In the genomic region with DNA sequence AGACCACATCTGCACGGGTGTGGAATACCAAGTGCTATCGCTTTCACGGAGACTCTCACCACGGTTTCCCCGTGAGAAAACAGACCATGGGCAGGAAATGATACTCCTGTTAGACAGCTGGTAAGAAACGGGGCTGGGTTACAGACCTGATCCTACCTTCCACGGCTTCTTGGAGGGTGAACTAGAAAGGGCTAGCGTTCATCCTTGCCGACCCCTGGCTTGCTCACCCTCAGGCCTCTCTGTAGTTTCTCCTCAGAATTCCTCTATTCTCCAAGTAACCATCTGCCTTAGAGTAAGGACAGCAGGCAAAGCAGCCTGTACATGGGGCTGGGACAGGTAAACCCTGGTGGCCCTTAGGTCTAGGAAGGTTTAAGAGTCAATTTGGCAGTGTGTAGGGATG, we compare ENCODE assay signal across 26 mouse cellular contexts. TPM values are rescaled to one million over a fixed set of nuclear protein-coding genes. Genes with fewer than 3 reads are reported as not detected.
A peak's percentile ranks its signal among the peaks of the same experiment; 100 is the strongest.
DNase-seq lines count a peak whose midpoint lies in the region; ATAC-seq and TF ChIP-seq lines count a peak whose summit lies in the region.
"Had no signal": no experiment of that assay in that cellular context is flagged by ENCODE, and none has a peak within 500 bp of the region (broad histone marks: within the 10 kb centered on the region; RNA-seq: fewer than 3 reads in every experiment).

No protein-coding gene starts in this region.

- no peaks in the 10 kb centered on the region for H3K27me3 ChIP-seq in embryonic facial prominence, embryonic 13.5 days
- no peaks in the 10 kb centered on the region for H3K27me3 ChIP-seq in embryonic facial prominence, embryonic 10.5 days (replicated peaks; ENCODE audit: low read depth, poor library complexity, severe bottlenecking)
- H3K27me3 ChIP-seq in kidney, embryonic 15.5 days: no peaks in the 10 kb centered on the region
- no peaks in the 10 kb centered on the region for H3K27me3 ChIP-seq in midbrain, embryonic 11.5 days (ENCODE audit: control insufficient read depth, insufficient read depth, low read length)
- H3K27me3 ChIP-seq in midbrain, postnatal 0 days (ENCODE audit: insufficient read depth, low read length): no peaks in the 10 kb centered on the region
- no peaks in the 10 kb centered on the region for H3K27me3 ChIP-seq in neural tube, embryonic 15.5 days (replicated peaks)
- H3K27me3 ChIP-seq: CH12.LX; heart, embryonic 15.5 days; limb, embryonic 13.5 days; midbrain, embryonic 13.5 days; neural tube, embryonic 12.5 days had no signal

- peaks cover 52% of the 10 kb centered on the region for H3K36me3 ChIP-seq in embryonic facial prominence, embryonic 13.5 days
- peaks cover 53% of the 10 kb centered on the region for H3K36me3 ChIP-seq in embryonic facial prominence, embryonic 10.5 days (replicated peaks)
- peaks cover 52% of the 10 kb centered on the region for H3K36me3 ChIP-seq in kidney, embryonic 15.5 days
- peaks cover 36% of the 10 kb centered on the region for H3K36me3 ChIP-seq in midbrain, embryonic 11.5 days (ENCODE audit: control insufficient read depth, insufficient read depth, low read length)
- H3K36me3 ChIP-seq in midbrain, postnatal 0 days (ENCODE audit: insufficient read depth, low read length): peaks cover 46% of the 10 kb centered on the region
- H3K36me3 ChIP-seq in neural tube, embryonic 15.5 days: peaks cover 52% of the 10 kb centered on the region

- no peak for DNase-seq in embryonic facial prominence, embryonic 10.5 days (ENCODE audit: low spot score)
- no peak for DNase-seq in kidney, postnatal 36 days
- peak; percentile 64 for DNase-seq in midbrain, embryonic 11.5 days (ENCODE audit: low spot score, missing footprints)
- no peak for DNase-seq in midbrain, postnatal 0 days (ENCODE audit: low spot score)
- no peak for DNase-seq in embryo, embryonic 9.5 days (ENCODE audit: extremely low spot score)
- DNase-seq: cerebellum, adult 2 months; cerebellum, postnatal 14 days; kidney, adult 18-20 months; lung, adult 2 months; thymus, postnatal 25 days had no signal

- no peak overlapping the region for H3K4me2 ChIP-seq in embryonic facial prominence, embryonic 13.5 days
- no peak overlapping the region for H3K4me2 ChIP-seq in kidney, embryonic 15.5 days
- no peak overlapping the region for H3K4me2 ChIP-seq in midbrain, embryonic 11.5 days
- H3K4me2 ChIP-seq in midbrain, postnatal 0 days (ENCODE audit: low read depth, low read length, poor library complexity, severe bottlenecking): no peak overlapping the region
- no peak overlapping the region for H3K4me2 ChIP-seq in neural tube, embryonic 15.5 days
- H3K4me2 ChIP-seq: heart, embryonic 15.5 days; limb, embryonic 13.5 days; midbrain, embryonic 13.5 days; neural tube, embryonic 12.5 days had no signal

- TF ChIP-seq CTCF in midbrain, postnatal 0 days (IDR thresholded peaks at IDR 0.05): no peak

- no peak overlapping the region for H3K9ac ChIP-seq in embryonic facial prominence, embryonic 13.5 days
- no peak overlapping the region for H3K9ac ChIP-seq in kidney, embryonic 15.5 days
- H3K9ac ChIP-seq in midbrain, embryonic 11.5 days (ENCODE audit: low read length): no peak overlapping the region
- H3K9ac ChIP-seq in midbrain, postnatal 0 days (replicated peaks; ENCODE audit: low read length, poor library complexity, severe bottlenecking): no peak overlapping the region
- H3K9ac ChIP-seq in neural tube, embryonic 15.5 days (replicated peaks): no peak overlapping the region
- H3K9ac ChIP-seq: heart, embryonic 15.5 days; limb, embryonic 13.5 days; midbrain, embryonic 13.5 days; neural tube, embryonic 12.5 days had no signal

- 73% methylated on average over 9 of the region's 9 CpGs for WGBS in embryonic facial prominence, embryonic 13.5 days
- 77% methylated on average over 9 of the region's 9 CpGs for WGBS in embryonic facial prominence, embryonic 10.5 days
- WGBS in kidney, embryonic 15.5 days: 60% methylated on average over 9 of the region's 9 CpGs
- WGBS in midbrain, embryonic 11.5 days: 83% methylated on average over 9 of the region's 9 CpGs
- 83% methylated on average over 9 of the region's 9 CpGs for WGBS in midbrain, postnatal 0 days
- WGBS in neural tube, embryonic 15.5 days: 84% methylated on average over 9 of the region's 9 CpGs

- H3K27ac ChIP-seq in embryonic facial prominence, embryonic 13.5 days: 0 out of 2 replicates have a peak overlapping the region, but pooled peaks have one; percentile 11
- no peak overlapping the region for H3K27ac ChIP-seq in embryonic facial prominence, embryonic 10.5 days (replicated peaks)
- 0 out of 2 replicates have a peak overlapping the region, but pooled peaks have one; percentile 51 for H3K27ac ChIP-seq in kidney, embryonic 15.5 days
- no peak overlapping the region for H3K27ac ChIP-seq in midbrain, embryonic 11.5 days (ENCODE audit: low read depth, low read length)
- no peak overlapping the region for H3K27ac ChIP-seq in midbrain, postnatal 0 days (ENCODE audit: low read depth, low read length)
- H3K27ac ChIP-seq in neural tube, embryonic 15.5 days (replicated peaks): peak overlapping the region; percentile 37
- H3K27ac ChIP-seq: heart, embryonic 10.5 days; heart, embryonic 15.5 days; limb, embryonic 13.5 days; midbrain, embryonic 13.5 days; neural tube, embryonic 12.5 days had no signal

- H3K9me3 ChIP-seq in embryonic facial prominence, embryonic 13.5 days: no peaks in the 10 kb centered on the region
- no peaks in the 10 kb centered on the region for H3K9me3 ChIP-seq in embryonic facial prominence, embryonic 10.5 days
- no peaks in the 10 kb centered on the region for H3K9me3 ChIP-seq in kidney, embryonic 15.5 days (replicated peaks)
- H3K9me3 ChIP-seq in midbrain, embryonic 11.5 days (ENCODE audit: control insufficient read depth, low read length): no peaks in the 10 kb centered on the region
- no peaks in the 10 kb centered on the region for H3K9me3 ChIP-seq in midbrain, postnatal 0 days (ENCODE audit: low read length)
- no peaks in the 10 kb centered on the region for H3K9me3 ChIP-seq in neural tube, embryonic 15.5 days (replicated peaks)
- H3K9me3 ChIP-seq: heart, embryonic 10.5 days; heart, embryonic 15.5 days; limb, embryonic 13.5 days; midbrain, embryonic 13.5 days; neural tube, embryonic 12.5 days had no signal

- ATAC-seq in embryonic facial prominence, embryonic 13.5 days (ENCODE audit: insufficient number of reproducible peaks, insufficient read depth, low FRiP score, low TSS enrichment, low read depth): no peak
- ATAC-seq in kidney, embryonic 15.5 days (replicated peaks; ENCODE audit: low FRiP score): no peak
- ATAC-seq in midbrain, embryonic 11.5 days (ENCODE audit: low FRiP score): no peak
- ATAC-seq in midbrain, postnatal 0 days (ENCODE audit: low FRiP score): no peak
- ATAC-seq in neural tube, embryonic 15.5 days (ENCODE audit: low FRiP score): no peak
- ATAC-seq: activated CD4-positive, CD25-positive, alpha-beta regulatory T cell, adult 4 months; forebrain, embryonic 16.5 days; hindbrain, embryonic 16.5 days had no signal

- peaks cover 8% of the 10 kb centered on the region; the same call in 1 of the 2 replicates for H3K4me1 ChIP-seq in embryonic facial prominence, embryonic 13.5 days
- H3K4me1 ChIP-seq in embryonic facial prominence, embryonic 10.5 days: peaks cover 24% of the 10 kb centered on the region
- peaks cover 31% of the 10 kb centered on the region for H3K4me1 ChIP-seq in kidney, embryonic 15.5 days
- peaks cover 3% of the 10 kb centered on the region; the same call in 1 of the 2 replicates for H3K4me1 ChIP-seq in midbrain, embryonic 11.5 days (ENCODE audit: control insufficient read depth, insufficient read depth, low read length)
- H3K4me1 ChIP-seq in midbrain, postnatal 0 days (ENCODE audit: insufficient read depth, low read length): no peaks in the 10 kb centered on the region
- H3K4me1 ChIP-seq in neural tube, embryonic 15.5 days: 0 out of 2 replicates have a peak, but pooled peaks cover 3% of the 10 kb centered on the region
- H3K4me1 ChIP-seq: midbrain, embryonic 13.5 days; neural tube, embryonic 12.5 days had no signal

- H3K4me3 ChIP-seq in embryonic facial prominence, embryonic 13.5 days: no peak overlapping the region
- no peak overlapping the region for H3K4me3 ChIP-seq in embryonic facial prominence, embryonic 10.5 days
- H3K4me3 ChIP-seq in kidney, embryonic 15.5 days (replicated peaks): no peak overlapping the region
- no peak overlapping the region for H3K4me3 ChIP-seq in midbrain, embryonic 11.5 days (ENCODE audit: low read depth, low read length)
- H3K4me3 ChIP-seq in midbrain, postnatal 0 days (ENCODE audit: low read depth, low read length): no peak overlapping the region
- no peak overlapping the region for H3K4me3 ChIP-seq in neural tube, embryonic 15.5 days (replicated peaks)
- H3K4me3 ChIP-seq: heart, embryonic 10.5 days; heart, embryonic 15.5 days; limb, embryonic 13.5 days; midbrain, embryonic 13.5 days; neural tube, embryonic 12.5 days had no signal

RNA-seq across cellular contexts. Expression of gene Cenps, which starts 11.8 kb away (rescaled TPM):
- 36.9 and 46.6 TPM in 2 replicates for polyA plus RNA-seq in embryonic facial prominence, embryonic 13.5 days (2015; fragmentation: Nextera tagmentation; extraction: Ambion mirVana)
- polyA plus RNA-seq in embryonic facial prominence, embryonic 10.5 days (2016; fragmentation: Nextera tagmentation; extraction: Ambion mirVana): 60.3 and 62.7 TPM in 2 replicates
- 36.0 and 40.6 TPM in 2 replicates for polyA plus RNA-seq in kidney, embryonic 15.5 days (2015; fragmentation: Nextera tagmentation; extraction: Ambion mirVana)
- 52.6 and 53.1 TPM in 2 replicates for polyA plus RNA-seq in midbrain, embryonic 11.5 days (2014; fragmentation: Nextera tagmentation; extraction: Ambion mirVana)
- 3.1 and 3.7 TPM in 2 replicates for total RNA-seq in midbrain, postnatal 0 days (2014; rRNA removed)
- 17.4 and 21.2 TPM in 2 replicates for polyA plus RNA-seq in midbrain, postnatal 0 days (2015; fragmentation: Nextera tagmentation; extraction: Ambion mirVana)
- 17.3 and 18.6 TPM in 2 replicates for polyA plus RNA-seq in neural tube, embryonic 15.5 days (2015; fragmentation: Nextera tagmentation; extraction: Ambion mirVana)

RNA-seq across cellular contexts. Expression of gene Pgd, which starts 17.4 kb away (rescaled TPM):
- 93.7 and 100 TPM in 2 replicates for polyA plus RNA-seq in embryonic facial prominence, embryonic 13.5 days (2015; fragmentation: Nextera tagmentation; extraction: Ambion mirVana)
- 153 and 164 TPM in 2 replicates for polyA plus RNA-seq in embryonic facial prominence, embryonic 10.5 days (2016; fragmentation: Nextera tagmentation; extraction: Ambion mirVana)
- 124 and 129 TPM in 2 replicates for polyA plus RNA-seq in kidney, embryonic 15.5 days (2015; fragmentation: Nextera tagmentation; extraction: Ambion mirVana)
- 47.4 and 50.7 TPM in 2 replicates for polyA plus RNA-seq in midbrain, embryonic 11.5 days (2014; fragmentation: Nextera tagmentation; extraction: Ambion mirVana)
- total RNA-seq in midbrain, postnatal 0 days (2014; rRNA removed): 33.0 and 41.9 TPM in 2 replicates
- polyA plus RNA-seq in midbrain, postnatal 0 days (2015; fragmentation: Nextera tagmentation; extraction: Ambion mirVana): 92.5 and 102 TPM in 2 replicates
- 107 and 121 TPM in 2 replicates for polyA plus RNA-seq in neural tube, embryonic 15.5 days (2015; fragmentation: Nextera tagmentation; extraction: Ambion mirVana)

RNA-seq across cellular contexts. Expression of gene Cort, which starts 22.6 kb away (rescaled TPM):
- 1.2 TPM in 1 of 2 replicates, not detected in the other for polyA plus RNA-seq in embryonic facial prominence, embryonic 13.5 days (2015; fragmentation: Nextera tagmentation; extraction: Ambion mirVana)
- polyA plus RNA-seq in embryonic facial prominence, embryonic 10.5 days (2016; fragmentation: Nextera tagmentation; extraction: Ambion mirVana): 0.54 TPM in 1 of 2 replicates, not detected in the other
- 0.32 TPM in 1 of 2 replicates, not detected in the other for polyA plus RNA-seq in kidney, embryonic 15.5 days (2015; fragmentation: Nextera tagmentation; extraction: Ambion mirVana)
- 0.51 and 0.63 TPM in 2 replicates for polyA plus RNA-seq in midbrain, embryonic 11.5 days (2014; fragmentation: Nextera tagmentation; extraction: Ambion mirVana)
- total RNA-seq in midbrain, postnatal 0 days (2014; rRNA removed): 1.5 TPM in 1 of 2 replicates, not detected in the other
- 1.1 and 1.2 TPM in 2 replicates for polyA plus RNA-seq in midbrain, postnatal 0 days (2015; fragmentation: Nextera tagmentation; extraction: Ambion mirVana)
- not detected in 2 replicates for polyA plus RNA-seq in neural tube, embryonic 15.5 days (2015; fragmentation: Nextera tagmentation; extraction: Ambion mirVana)
- polyA plus RNA-seq: adrenal gland, adult 2 months; embryonic facial prominence, embryonic 11.5 days; gonadal fat pad, adult 2 months; intestine, embryonic 14.5 days; lung, adult 2 months had no signal

RNA-seq across cellular contexts. Expression of gene Dffa, which starts 45.2 kb away (rescaled TPM):
- polyA plus RNA-seq in embryonic facial prominence, embryonic 13.5 days (2015; fragmentation: Nextera tagmentation; extraction: Ambion mirVana): 30.5 and 32.5 TPM in 2 replicates
- polyA plus RNA-seq in embryonic facial prominence, embryonic 10.5 days (2016; fragmentation: Nextera tagmentation; extraction: Ambion mirVana): 34.2 and 36.9 TPM in 2 replicates
- 33.2 and 36.2 TPM in 2 replicates for polyA plus RNA-seq in kidney, embryonic 15.5 days (2015; fragmentation: Nextera tagmentation; extraction: Ambion mirVana)
- 24.9 and 25.3 TPM in 2 replicates for polyA plus RNA-seq in midbrain, embryonic 11.5 days (2014; fragmentation: Nextera tagmentation; extraction: Ambion mirVana)
- 10.5 and 14.6 TPM in 2 replicates for total RNA-seq in midbrain, postnatal 0 days (2014; rRNA removed)
- polyA plus RNA-seq in midbrain, postnatal 0 days (2015; fragmentation: Nextera tagmentation; extraction: Ambion mirVana): 21.6 and 23.3 TPM in 2 replicates
- 28.1 and 32.7 TPM in 2 replicates for polyA plus RNA-seq in neural tube, embryonic 15.5 days (2015; fragmentation: Nextera tagmentation; extraction: Ambion mirVana)

RNA-seq across cellular contexts. Expression of gene Pex14, which starts 49.5 kb away (rescaled TPM):
- polyA plus RNA-seq in embryonic facial prominence, embryonic 13.5 days (2015; fragmentation: Nextera tagmentation; extraction: Ambion mirVana): 50.2 and 51.2 TPM in 2 replicates
- 59.0 and 60.7 TPM in 2 replicates for polyA plus RNA-seq in embryonic facial prominence, embryonic 10.5 days (2016; fragmentation: Nextera tagmentation; extraction: Ambion mirVana)
- 52.3 and 61.1 TPM in 2 replicates for polyA plus RNA-seq in kidney, embryonic 15.5 days (2015; fragmentation: Nextera tagmentation; extraction: Ambion mirVana)
- 31.3 and 35.9 TPM in 2 replicates for polyA plus RNA-seq in midbrain, embryonic 11.5 days (2014; fragmentation: Nextera tagmentation; extraction: Ambion mirVana)
- 74.0 and 75.5 TPM in 2 replicates for total RNA-seq in midbrain, postnatal 0 days (2014; rRNA removed)
- 62.5 and 67.2 TPM in 2 replicates for polyA plus RNA-seq in midbrain, postnatal 0 days (2015; fragmentation: Nextera tagmentation; extraction: Ambion mirVana)
- polyA plus RNA-seq in neural tube, embryonic 15.5 days (2015; fragmentation: Nextera tagmentation; extraction: Ambion mirVana): 60.0 and 61.2 TPM in 2 replicates

Comparison
In these comparisons a context has a peak if more than half of its experiments do, and no peak if none do; other contexts are left out.
1. H3K27ac ChIP-seq: peak in embryonic facial prominence, embryonic 13.5 days (single experiment), kidney, embryonic 15.5 days (single experiment) and neural tube, embryonic 15.5 days (single experiment); none in embryonic facial prominence, embryonic 10.5 days (single experiment), midbrain, embryonic 11.5 days (single experiment) and midbrain, postnatal 0 days (single experiment).